Mouse (Mus musculus) kidney, adult 2 months (tissue): ENCODE measurements around the gene Gm4792. TPM values are rescaled to one million over a fixed set of nuclear protein-coding genes. Genes with fewer than 3 reads are reported as not detected.

Experiments used
- DNase-seq: peaks from one replicate; pipeline ENCODE4 v3.0.0; 2021
- H3K27ac ChIP-seq: fragments of 200-500 bp; 2 replicates; pipeline ENCODE4 v1.5.1; 2012; ENCODE audit warnings: low read depth, low read length, control low read depth, inconsistent platforms; ENCODE audit not compliant: insufficient read depth
- H3K27me3 ChIP-seq: fragments of 200-500 bp; replicated peaks from 2 replicates; pipeline ENCODE4 v1.6.1; 2012; ENCODE audit warnings: mild to moderate bottlenecking, moderate library complexity, low read length, inconsistent platforms; ENCODE audit not compliant: control insufficient read depth, insufficient read depth
- H3K36me3 ChIP-seq: fragments of 200-500 bp; 2 replicates; pipeline ENCODE4 v1.6.1; 2012; ENCODE audit warnings: mild to moderate bottlenecking, moderate library complexity, low read length, inconsistent platforms; ENCODE audit not compliant: control insufficient read depth, insufficient read depth
- H3K4me1 ChIP-seq: fragments of 200-500 bp; 2 replicates; pipeline ENCODE4 v1.6.1; 2011; ENCODE audit warnings: low read length; ENCODE audit not compliant: control insufficient read depth, insufficient read depth
- H3K4me3 ChIP-seq: fragments of 200-500 bp; 2 replicates; pipeline ENCODE4 v1.5.1; 2011; ENCODE audit warnings: mild to moderate bottlenecking, low read depth, low read length, control low read depth; ENCODE audit not compliant: insufficient read depth
- CTCF ChIP-seq: fragments of 200-500 bp; conservative IDR thresholded peaks from 2 replicates; pipeline ENCODE4 v1.5.1; 2011; ENCODE audit warnings: low read depth, mild to moderate bottlenecking, control low read depth, low read length, moderate library complexity, mixed read lengths; ENCODE audit not compliant: insufficient read depth, insufficient read length
- POLR2A ChIP-seq: fragments of 200-500 bp; IDR thresholded peaks from one replicate; pipeline ENCODE4 v1.6.1; 2011; ENCODE audit warnings: low read depth, low read length, control low read depth
- WGBS: fragments of 180-500 bp; shearing (Covaris S2); methylation state at CpG from one replicate; pipeline ENCODE4 v1.1.7; 2018; 5-methylcytosine and 5-hydroxymethylcytosine counted together
- polyA plus RNA-seq: library from polyadenylated mRNA; depleted of rRNA; stranded (reverse); fragments of >200 nt; gene quantifications from 2 replicates; pipeline ENCODE4 v1.2.3, GENCODE M21; 2012

Gm4792 gene
- polyA plus RNA-seq, 1 experiment: not detected

DNA sequence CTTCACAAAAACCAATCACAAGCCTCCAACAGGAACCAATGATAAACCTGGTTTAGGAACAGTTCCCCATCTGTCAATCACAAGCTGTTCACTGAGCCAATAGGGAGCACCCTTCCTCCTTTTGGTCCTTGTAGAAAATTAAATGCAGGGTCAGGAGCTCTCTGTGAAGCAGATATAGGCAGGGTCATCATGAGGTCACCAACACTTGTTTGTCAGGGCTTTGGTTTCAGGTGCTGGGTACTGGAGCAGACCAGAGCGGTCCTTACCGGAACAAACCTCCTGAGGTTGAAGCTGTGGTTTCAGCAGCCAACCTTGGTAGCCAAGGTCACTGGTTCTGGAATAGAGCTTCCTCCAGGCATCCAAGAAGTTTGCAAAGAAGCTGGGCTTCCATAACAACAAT lies 798 bp upstream of the Gm4792 start:
- Histone ChIP-seq H3K4me1 (no peaks in the 10 kb centered on the region), H3K36me3 (no peaks in the 10 kb centered on the region), H3K27me3 (no peaks in the 10 kb centered on the region), H3K27ac (no peak overlapping the region), H3K4me3 (no peak overlapping the region)
- TF ChIP-seq CTCF: no peak
- no peak for TF ChIP-seq POLR2A
- peak; percentile 50 for DNase-seq
- WGBS: 56% methylated on average over 2 of the region's 2 CpGs

DNA sequence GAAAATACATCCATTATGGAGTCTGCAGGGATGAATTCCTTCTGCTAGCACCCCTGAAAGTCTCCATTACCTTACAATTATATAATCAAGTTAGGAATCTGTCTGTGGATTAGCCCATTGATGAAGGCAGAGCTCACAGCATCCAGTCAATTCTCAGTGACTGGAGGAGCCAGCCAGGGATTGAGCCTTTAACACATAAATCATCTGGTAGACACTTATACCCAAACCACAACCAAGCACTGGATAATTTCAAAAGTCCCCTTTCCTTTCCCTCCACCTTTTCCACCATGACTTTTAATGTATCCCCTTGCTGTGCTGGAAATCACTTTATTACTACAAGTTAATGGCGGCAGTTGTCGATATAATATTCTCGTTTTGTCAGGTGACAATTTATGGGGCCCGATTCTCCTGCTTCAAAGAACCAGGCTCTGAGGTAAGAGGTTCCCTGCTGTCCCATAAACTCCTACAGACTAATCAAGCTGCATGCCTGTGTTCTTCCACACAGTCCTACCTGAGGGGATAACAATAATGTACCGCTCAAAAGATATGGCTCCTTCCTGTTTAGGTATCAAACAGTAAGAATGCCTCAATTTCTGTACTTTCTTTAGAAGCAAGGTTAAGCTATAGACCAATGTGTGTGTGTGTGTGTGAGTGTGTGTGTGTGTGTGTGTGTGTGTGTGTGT lies 2.4 kb downstream of the Gm4792 start:
- DNase-seq: no peak
- WGBS: 89% methylated on average over 5 of the region's 5 CpGs
- TF ChIP-seq CTCF (no peak), POLR2A (no peak)

GRCm38 (mm10) chr10:94294933-94295750 lies 3.4 kb downstream of the Gm4792 start:
- 70% methylated on average over 6 of the region's 6 CpGs for WGBS

More for the DNA sequence above, 2.4 kb downstream of the Gm4792 start:
- Histone ChIP-seq H3K4me1 (no peaks in the 10 kb centered on the region), H3K27me3 (no peaks in the 10 kb centered on the region), H3K27ac (no peak overlapping the region), H3K36me3 (no peaks in the 10 kb centered on the region), H3K4me3 (no peak overlapping the region)

GRCm38 (mm10) chr10:94294437-94294836 lies 4.1 kb downstream of the Gm4792 start:
- WGBS: 93% methylated on average over 5 of the region's 5 CpGs
- Histone ChIP-seq H3K27me3 (no peaks in the 10 kb centered on the region), H3K36me3 (no peaks in the 10 kb centered on the region), H3K27ac (no peak overlapping the region), H3K4me3 (no peak overlapping the region), H3K4me1 (no peaks in the 10 kb centered on the region)
- no peak for TF ChIP-seq CTCF
- no peak for TF ChIP-seq POLR2A
- DNase-seq: no peak

More at GRCm38 (mm10) chr10:94294933-94295750, 3.4 kb downstream of the Gm4792 start:
- Histone ChIP-seq H3K27ac (no peak overlapping the region), H3K36me3 (no peaks in the 10 kb centered on the region), H3K4me3 (no peak overlapping the region), H3K4me1 (no peaks in the 10 kb centered on the region), H3K27me3 (no peaks in the 10 kb centered on the region)
- no peak for DNase-seq
- no peak for TF ChIP-seq CTCF
- TF ChIP-seq POLR2A: no peak

- H3K27ac ChIP-seq: no peak overlapping the region
- no peaks in the 10 kb centered on the region for H3K36me3 ChIP-seq
- no peak for DNase-seq
- no peaks in the 10 kb centered on the region for H3K27me3 ChIP-seq
- H3K4me3 ChIP-seq: no peak overlapping the region
- H3K4me1 ChIP-seq: no peaks in the 10 kb centered on the region
- TF ChIP-seq CTCF: no peak
- TF ChIP-seq POLR2A: no peak
- WGBS: 75% methylated on average over 7 of the region's 7 CpGs
Observed at GRCm38 (mm10) chr10:94282797-94283196, 15.7 kb downstream of the Gm4792 start.

GRCm38 (mm10) chr10:94282179-94282578 lies 16.3 kb downstream of the Gm4792 start:
- Histone ChIP-seq H3K27me3 (no peaks in the 10 kb centered on the region), H3K4me3 (no peak overlapping the region), H3K4me1 (no peaks in the 10 kb centered on the region), H3K27ac (no peak overlapping the region), H3K36me3 (no peaks in the 10 kb centered on the region)
- 63% methylated on average over 8 of the region's 8 CpGs for WGBS
- TF ChIP-seq POLR2A: no peak
- TF ChIP-seq CTCF: no peak
- DNase-seq: peak; percentile 54

GRCm38 (mm10) chr10:94276511-94276910 lies 22.0 kb downstream of the Gm4792 start:
- H3K4me1 ChIP-seq: no peaks in the 10 kb centered on the region
- no peak for DNase-seq
- H3K27me3 ChIP-seq: no peaks in the 10 kb centered on the region
- 57% methylated on average over 2 of the region's 2 CpGs for WGBS
- no peak overlapping the region for H3K27ac ChIP-seq
- H3K4me3 ChIP-seq: no peak overlapping the region
- TF ChIP-seq POLR2A (no peak), CTCF (no peak)
- no peaks in the 10 kb centered on the region for H3K36me3 ChIP-seq
